Mouse (Mus musculus): ENCODE measurements around the gene Mindy4. TPM values are rescaled to one million over a fixed set of nuclear protein-coding genes. Genes with fewer than 3 reads are reported as not detected.
"Not testable (repeated sequence)": the region's sequence is repeated elsewhere in the genome, so short reads cannot be mapped to it uniquely, and the experiment has no call there.

Mindy4 gene
- polyA plus RNA-seq, 1 experiment from 2014 or later, result 14.4 TPM

DNA sequence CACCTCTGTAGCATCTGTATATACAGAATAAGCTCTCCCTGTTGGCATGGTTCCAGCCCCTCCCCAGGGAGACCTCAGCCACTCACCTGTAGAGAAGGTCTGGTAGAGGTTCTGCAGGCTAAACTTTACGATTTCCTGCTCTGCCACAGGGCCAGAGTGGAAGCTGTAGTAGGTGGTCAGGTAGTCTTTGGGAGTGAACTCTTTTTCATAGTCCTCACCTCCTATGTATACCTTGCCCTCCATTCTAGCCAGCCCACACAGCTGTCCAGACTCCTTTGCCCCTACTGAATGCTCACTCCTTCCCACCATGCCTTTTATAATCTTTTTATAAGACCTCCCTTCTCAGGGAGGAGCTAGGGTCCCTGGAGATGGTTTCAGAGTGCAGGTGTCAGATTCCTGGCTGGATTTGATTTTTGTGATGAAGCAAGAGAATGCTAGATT is 28.4 kb upstream of the Mindy4 start, which contains the start of gene Inmt:
Gene Inmt (minus strand): TSS at position 303 of the 441 bp plus-strand sequence.
- WGBS, result 86% methylated on average over 1 of the region's 1 CpGs
- Histone ChIP-seq H3K9me3 (ENCODE audit: control insufficient read depth, low read length) (no peaks in the 10 kb centered on the region), H3K36me3 (ENCODE audit: control insufficient read depth, insufficient read depth) (no peaks in the 10 kb centered on the region), H3K9ac (replicated peaks; ENCODE audit: low read depth, low read length) (no peak within 1 kb of the TSS), H3K4me3 (replicated peaks; ENCODE audit: low read length) (no peak within 1 kb of the TSS), H3K4me1 (replicated peaks; ENCODE audit: control insufficient read depth, insufficient read depth, low read length) (no peaks in the 10 kb centered on the region), H3K27me3 (replicated peaks; ENCODE audit: control insufficient read depth, insufficient read depth, low read length) (no peaks in the 10 kb centered on the region), H3K4me2 (ENCODE audit: low read length) (no peak within 1 kb of the TSS), H3K27ac (ENCODE audit: low read length) (no peak within 1 kb of the TSS)
- ATAC-seq, result no peak

DNA sequence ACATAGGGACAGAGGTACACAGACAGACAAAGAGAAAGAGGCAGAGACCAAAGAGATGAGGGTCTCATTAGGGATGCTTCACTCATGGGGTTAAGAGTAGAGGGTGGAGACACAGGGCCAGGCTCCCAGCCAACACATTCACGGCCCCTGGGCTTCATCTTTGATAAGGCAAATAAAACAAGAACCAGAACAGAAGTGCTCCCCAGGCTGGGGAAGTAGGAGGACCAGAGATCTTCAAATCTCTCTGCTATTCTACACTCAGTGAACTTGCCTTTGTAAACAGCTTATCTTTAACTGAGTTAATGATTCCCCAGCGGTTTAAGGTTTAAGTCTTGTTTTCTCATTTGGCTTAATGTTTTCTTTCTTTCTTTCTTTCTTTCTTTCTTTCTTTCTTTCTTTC is 27.7 kb upstream of the Mindy4 start:
- Histone ChIP-seq H3K4me2 (ENCODE audit: low read length) (no peak overlapping the region), H3K4me3 (replicated peaks; ENCODE audit: low read length) (no peak overlapping the region), H3K27ac (ENCODE audit: low read length) (no peak overlapping the region), H3K36me3 (ENCODE audit: control insufficient read depth, insufficient read depth) (no peaks in the 10 kb centered on the region), H3K4me1 (replicated peaks; ENCODE audit: control insufficient read depth, insufficient read depth, low read length) (no peaks in the 10 kb centered on the region), H3K9me3 (ENCODE audit: control insufficient read depth, low read length) (no peaks in the 10 kb centered on the region), H3K27me3 (replicated peaks; ENCODE audit: control insufficient read depth, insufficient read depth, low read length) (no peaks in the 10 kb centered on the region), H3K9ac (replicated peaks; ENCODE audit: low read depth, low read length) (no peak overlapping the region)
- ATAC-seq, result no peak
- 41% methylated on average over 2 of the region's 2 CpGs for WGBS

DNA sequence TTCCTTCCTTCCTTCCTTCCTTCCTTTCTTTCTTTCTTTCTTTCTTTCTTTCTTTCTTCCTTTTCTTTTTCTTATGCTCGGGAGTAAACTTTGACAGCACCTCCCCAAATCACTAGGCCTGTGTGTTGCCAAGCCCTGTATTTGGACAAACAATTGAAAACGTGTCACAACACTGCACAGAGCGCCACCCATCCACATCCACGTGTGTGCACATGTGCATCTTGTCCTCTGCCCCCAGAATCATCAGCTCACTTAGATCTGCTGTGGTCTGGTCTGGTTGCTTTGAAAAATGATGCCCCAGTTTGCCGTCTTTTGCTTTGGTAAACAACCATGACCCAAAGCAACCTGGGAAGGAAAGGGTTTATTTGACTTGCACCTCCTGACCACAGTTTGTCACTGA is 27.3 kb upstream of the Mindy4 start:
- 51% methylated on average over 5 of the region's 5 CpGs for WGBS
- no peak overlapping the region for H3K4me3 ChIP-seq (replicated peaks; ENCODE audit: low read length)
- H3K36me3 ChIP-seq (ENCODE audit: control insufficient read depth, insufficient read depth), result no peaks in the 10 kb centered on the region
- no peaks in the 10 kb centered on the region for H3K4me1 ChIP-seq (replicated peaks; ENCODE audit: control insufficient read depth, insufficient read depth, low read length)
- H3K9me3 ChIP-seq (ENCODE audit: control insufficient read depth, low read length), result no peaks in the 10 kb centered on the region
- no peak for ATAC-seq
- no peak overlapping the region for H3K27ac ChIP-seq (ENCODE audit: low read length)
- H3K4me2 ChIP-seq (ENCODE audit: low read length), result no peak overlapping the region
- H3K9ac ChIP-seq (replicated peaks; ENCODE audit: low read depth, low read length), result no peak overlapping the region
- H3K27me3 ChIP-seq (replicated peaks; ENCODE audit: control insufficient read depth, insufficient read depth, low read length), result no peaks in the 10 kb centered on the region

DNA sequence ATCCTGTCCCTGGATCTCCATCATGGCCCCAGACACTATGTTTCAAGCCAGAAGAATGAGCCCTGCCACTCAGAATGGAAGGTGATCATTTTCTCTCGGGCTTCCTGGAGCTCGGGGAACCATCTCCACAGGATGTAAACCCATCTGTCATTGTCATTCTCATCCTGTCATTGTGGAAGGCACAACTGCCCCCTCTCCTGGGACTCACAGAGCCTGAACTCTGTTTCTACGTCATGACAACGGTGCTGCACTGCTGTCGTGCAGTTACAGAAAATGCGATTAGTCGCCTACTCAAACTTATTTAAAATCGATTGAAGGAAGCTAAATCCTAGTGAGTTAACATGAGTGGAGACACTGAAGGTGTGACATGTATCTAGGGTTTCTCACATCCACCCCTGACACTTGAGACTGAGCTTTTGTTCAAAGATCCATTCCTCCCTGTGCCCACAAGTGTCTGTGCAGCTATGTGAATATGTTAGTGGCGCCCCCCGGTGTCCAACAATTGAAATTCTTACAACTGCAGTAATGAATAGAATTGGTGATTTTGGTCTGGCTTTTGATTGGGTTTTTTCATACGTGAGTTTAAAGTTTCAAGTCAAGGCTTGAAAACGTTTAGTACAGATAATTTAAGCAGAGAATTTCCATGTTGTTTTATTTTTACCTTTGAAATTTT is 26.0 kb upstream of the Mindy4 start:
- Histone ChIP-seq H3K4me1 (replicated peaks; ENCODE audit: control insufficient read depth, insufficient read depth, low read length) (no peaks in the 10 kb centered on the region), H3K36me3 (ENCODE audit: control insufficient read depth, insufficient read depth) (no peaks in the 10 kb centered on the region), H3K27me3 (replicated peaks; ENCODE audit: control insufficient read depth, insufficient read depth, low read length) (no peaks in the 10 kb centered on the region), H3K4me3 (replicated peaks; ENCODE audit: low read length) (no peak overlapping the region), H3K9me3 (ENCODE audit: control insufficient read depth, low read length) (no peaks in the 10 kb centered on the region), H3K9ac (replicated peaks; ENCODE audit: low read depth, low read length) (no peak overlapping the region), H3K27ac (ENCODE audit: low read length) (no peak overlapping the region), H3K4me2 (ENCODE audit: low read length) (no peak overlapping the region)
- no peak for ATAC-seq
- WGBS, result 52% methylated on average over 12 of the region's 12 CpGs

DNA sequence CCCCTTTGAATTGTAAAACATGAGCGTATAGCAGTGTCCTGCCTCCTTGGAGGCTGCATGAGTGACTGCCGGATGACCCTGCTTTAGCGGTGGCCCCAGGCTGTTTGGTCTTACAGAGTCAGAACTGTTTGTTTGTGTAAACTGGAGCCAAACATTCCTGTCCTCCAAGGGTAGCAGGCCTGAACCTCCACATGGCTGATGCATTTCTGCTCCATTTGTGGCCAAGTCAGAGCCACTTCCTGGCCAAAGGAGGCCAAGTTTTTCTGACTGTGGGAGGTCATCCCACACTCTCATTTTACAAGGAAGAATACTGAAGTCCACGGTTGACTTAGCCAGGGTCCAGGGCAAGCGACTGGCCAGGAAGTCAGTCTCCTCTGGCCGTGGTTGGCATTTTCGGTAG is 23.6 kb upstream of the Mindy4 start:
- no peak for ATAC-seq
- no peaks in the 10 kb centered on the region for H3K4me1 ChIP-seq (replicated peaks; ENCODE audit: control insufficient read depth, insufficient read depth, low read length)
- 86% methylated on average over 7 of the region's 7 CpGs for WGBS
- no peaks in the 10 kb centered on the region for H3K27me3 ChIP-seq (replicated peaks; ENCODE audit: control insufficient read depth, insufficient read depth, low read length)
- no peak overlapping the region for H3K9ac ChIP-seq (replicated peaks; ENCODE audit: low read depth, low read length)
- no peak overlapping the region for H3K27ac ChIP-seq (ENCODE audit: low read length)
- H3K9me3 ChIP-seq (ENCODE audit: control insufficient read depth, low read length), result no peaks in the 10 kb centered on the region
- no peak overlapping the region for H3K4me2 ChIP-seq (ENCODE audit: low read length)
- no peak overlapping the region for H3K4me3 ChIP-seq (replicated peaks; ENCODE audit: low read length)
- H3K36me3 ChIP-seq (ENCODE audit: control insufficient read depth, insufficient read depth), result no peaks in the 10 kb centered on the region

DNA sequence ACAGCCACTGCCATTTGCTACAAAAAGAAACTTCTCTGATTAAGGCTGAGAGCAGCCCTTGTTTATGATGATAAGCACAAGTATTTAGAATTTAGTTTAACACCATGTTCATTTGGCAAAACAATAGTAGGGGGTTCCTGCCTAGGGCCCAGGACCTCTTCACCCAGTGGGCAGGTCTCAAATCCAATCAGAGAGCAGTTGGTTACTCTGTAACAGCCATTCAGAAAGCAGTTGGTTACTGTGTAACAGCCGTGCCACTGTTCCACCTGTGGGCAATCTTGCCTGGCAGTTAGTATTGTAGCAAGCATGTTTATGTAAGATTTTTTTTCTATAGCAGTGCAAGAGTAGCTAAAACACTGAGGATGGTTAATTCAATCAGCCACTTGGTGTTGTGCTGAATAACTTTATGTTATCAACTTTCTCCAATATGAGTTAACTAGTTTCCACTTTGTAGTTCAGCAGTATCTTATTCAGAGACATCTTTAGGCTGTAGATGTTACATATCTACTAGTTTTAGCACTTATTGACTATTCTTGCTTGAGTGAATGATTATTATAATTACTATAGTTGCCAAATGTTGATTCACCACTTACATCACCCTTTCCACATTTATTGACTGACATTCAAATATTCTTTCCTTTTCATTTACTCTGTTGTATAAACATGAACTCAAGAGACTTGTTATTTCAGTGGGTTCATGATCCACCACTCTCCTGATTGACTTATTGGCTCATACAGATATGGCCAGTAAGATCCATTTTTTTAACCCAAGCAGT is 20.3 kb upstream of the Mindy4 start:
- H3K36me3 ChIP-seq (ENCODE audit: control insufficient read depth, insufficient read depth), result no peaks in the 10 kb centered on the region
- H3K27me3 ChIP-seq (replicated peaks; ENCODE audit: control insufficient read depth, insufficient read depth, low read length), result no peaks in the 10 kb centered on the region
- WGBS, result 83% methylated on average over 1 of the region's 1 CpGs
- ATAC-seq, result no peak
- no peaks in the 10 kb centered on the region for H3K9me3 ChIP-seq (ENCODE audit: control insufficient read depth, low read length)
- H3K27ac ChIP-seq (ENCODE audit: low read length), result no peak overlapping the region
- H3K4me3 ChIP-seq (replicated peaks; ENCODE audit: low read length), result no peak overlapping the region
- H3K9ac ChIP-seq (replicated peaks; ENCODE audit: low read depth, low read length), result no peak overlapping the region
- no peak overlapping the region for H3K4me2 ChIP-seq (ENCODE audit: low read length)
- H3K4me1 ChIP-seq (replicated peaks; ENCODE audit: control insufficient read depth, insufficient read depth, low read length), result no peaks in the 10 kb centered on the region

DNA sequence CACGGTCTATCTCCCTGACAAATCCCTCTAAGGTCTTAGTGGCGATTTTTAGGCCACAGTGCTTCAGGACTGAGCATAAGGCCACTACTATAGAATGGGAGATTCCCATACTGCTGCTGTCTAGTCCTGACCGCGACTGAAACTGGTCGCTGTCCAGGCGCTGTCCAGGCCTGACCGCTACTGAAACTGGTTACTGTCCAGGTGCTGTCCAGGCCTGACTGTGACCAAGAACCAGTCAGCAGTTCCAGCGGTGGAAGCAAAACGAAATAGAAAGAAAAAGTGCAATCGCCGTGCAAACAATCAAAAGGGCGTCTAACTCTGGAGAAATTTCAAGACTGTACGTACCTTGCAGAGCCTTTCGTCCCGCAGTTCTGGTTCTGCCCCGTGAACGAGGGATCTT is 15.4 kb upstream of the Mindy4 start:
- 95% methylated on average over 17 of the region's 17 CpGs for WGBS
- H3K27me3 ChIP-seq (replicated peaks; ENCODE audit: control insufficient read depth, insufficient read depth, low read length); H3K27ac ChIP-seq (ENCODE audit: low read length); H3K9ac ChIP-seq (replicated peaks; ENCODE audit: low read depth, low read length); H3K4me3 ChIP-seq (replicated peaks; ENCODE audit: low read length); H3K9me3 ChIP-seq (ENCODE audit: control insufficient read depth, low read length); ATAC-seq; H3K4me2 ChIP-seq (ENCODE audit: low read length); H3K4me1 ChIP-seq (replicated peaks; ENCODE audit: control insufficient read depth, insufficient read depth, low read length); H3K36me3 ChIP-seq (ENCODE audit: control insufficient read depth, insufficient read depth): not testable (repeated sequence)

DNA sequence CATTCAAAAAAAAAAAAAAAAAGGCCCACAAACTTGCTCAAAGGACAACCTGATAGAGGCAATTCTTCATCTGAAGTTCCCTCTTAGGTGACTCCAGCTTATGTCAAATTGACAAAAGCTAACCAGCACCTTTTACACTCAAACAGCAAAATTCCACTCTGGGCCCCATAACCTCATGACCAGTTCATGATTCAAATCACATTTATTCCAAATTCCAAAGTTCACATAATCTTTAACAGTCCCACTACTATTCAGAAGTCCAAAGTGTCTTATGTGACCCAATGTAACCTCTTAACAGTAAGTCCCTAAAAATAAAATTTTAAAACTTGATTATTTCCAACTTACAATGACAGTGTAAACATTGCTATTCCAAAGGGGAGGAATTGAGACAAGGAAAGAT is 13.8 kb upstream of the Mindy4 start:
- no peak for ATAC-seq
- H3K27ac ChIP-seq (ENCODE audit: low read length), result no peak overlapping the region
- no peak overlapping the region for H3K4me2 ChIP-seq (ENCODE audit: low read length)
- H3K4me3 ChIP-seq (replicated peaks; ENCODE audit: low read length), result no peak overlapping the region
- no peaks in the 10 kb centered on the region for H3K36me3 ChIP-seq (ENCODE audit: control insufficient read depth, insufficient read depth)
- H3K9me3 ChIP-seq (ENCODE audit: control insufficient read depth, low read length), result no peaks in the 10 kb centered on the region
- H3K4me1 ChIP-seq (replicated peaks; ENCODE audit: control insufficient read depth, insufficient read depth, low read length), result no peaks in the 10 kb centered on the region
- no peaks in the 10 kb centered on the region for H3K27me3 ChIP-seq (replicated peaks; ENCODE audit: control insufficient read depth, insufficient read depth, low read length)
- H3K9ac ChIP-seq (replicated peaks; ENCODE audit: low read depth, low read length), result no peak overlapping the region

DNA sequence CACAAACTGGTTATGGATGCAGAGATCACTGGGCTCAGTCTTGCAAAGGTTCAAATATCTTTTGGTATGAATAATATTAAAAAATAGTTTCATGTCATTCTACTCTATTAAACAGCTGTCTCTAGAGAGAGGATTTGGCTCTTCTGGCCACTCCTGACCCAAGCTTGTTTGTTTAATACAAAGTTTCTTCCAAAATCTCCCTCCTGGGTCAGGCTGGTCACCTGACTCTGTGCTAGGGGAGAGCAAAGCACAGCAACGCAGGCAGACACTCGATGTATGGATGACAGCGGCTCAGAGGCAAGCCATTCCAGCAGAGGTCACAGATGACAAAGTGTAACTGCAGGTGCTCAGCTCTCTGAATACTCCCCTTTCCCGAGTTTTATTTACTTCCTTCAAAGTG is 11.6 kb upstream of the Mindy4 start:
- no peak overlapping the region for H3K4me2 ChIP-seq (ENCODE audit: low read length)

More for the DNA sequence above, 11.6 kb upstream of the Mindy4 start:
- Histone ChIP-seq H3K27ac (ENCODE audit: low read length) (no peak overlapping the region), H3K4me1 (replicated peaks; ENCODE audit: control insufficient read depth, insufficient read depth, low read length) (no peaks in the 10 kb centered on the region), H3K9ac (replicated peaks; ENCODE audit: low read depth, low read length) (no peak overlapping the region), H3K4me3 (replicated peaks; ENCODE audit: low read length) (no peak overlapping the region), H3K36me3 (ENCODE audit: control insufficient read depth, insufficient read depth) (no peaks in the 10 kb centered on the region), H3K27me3 (replicated peaks; ENCODE audit: control insufficient read depth, insufficient read depth, low read length) (no peaks in the 10 kb centered on the region), H3K9me3 (ENCODE audit: control insufficient read depth, low read length) (no peaks in the 10 kb centered on the region)
- 66% methylated on average over 4 of the region's 4 CpGs for WGBS
- no peak for ATAC-seq
